Mouse (Mus musculus) testis, adult 2 months (tissue): Measurements from ENCODE around the gene Pgls. TPM values are rescaled to one million over a fixed set of nuclear protein-coding genes. Genes with fewer than 3 reads are reported as not detected.

Experiments
- H3K27ac ChIP-seq: fragments of 200-500 bp; 2 replicates; pipeline ENCODE4 v1.5.1; 2012; ENCODE audit warnings: low read depth, low read length; ENCODE audit not compliant: control insufficient read depth, insufficient read depth
- H3K27me3 ChIP-seq: fragments of 200-500 bp; 2 replicates; pipeline ENCODE4 v1.6.1; 2012; ENCODE audit warnings: mild to moderate bottlenecking, low read length, moderate library complexity; ENCODE audit not compliant: control insufficient read depth, insufficient read depth
- H3K36me3 ChIP-seq: fragments of 200-500 bp; 2 replicates; pipeline ENCODE4 v1.6.1; 2012; ENCODE audit warnings: mild to moderate bottlenecking, low read length; ENCODE audit not compliant: control insufficient read depth, insufficient read depth
- H3K4me1 ChIP-seq: fragments of 200-500 bp; 2 replicates; pipeline ENCODE4 v1.6.1; 2012; ENCODE audit warnings: low read length; ENCODE audit not compliant: control insufficient read depth, insufficient read depth
- H3K4me3 ChIP-seq: fragments of 200-500 bp; 2 replicates; pipeline ENCODE4 v1.5.1; 2012; ENCODE audit warnings: low read depth, mild to moderate bottlenecking, low read length, moderate library complexity, mixed read lengths; ENCODE audit not compliant: control insufficient read depth
- CTCF ChIP-seq: fragments of 200-500 bp; IDR thresholded peaks from 2 replicates; pipeline ENCODE4 v1.5.1; 2012; ENCODE audit warnings: low read depth, mild to moderate bottlenecking, inconsistent platforms, low read length, moderate library complexity; ENCODE audit not compliant: control insufficient read depth, insufficient read depth, insufficient replicate concordance
- POLR2A ChIP-seq: fragments of 200-500 bp; IDR thresholded peaks from 2 replicates; pipeline ENCODE4 v1.6.1; 2012; ENCODE audit warnings: low read depth, mild to moderate bottlenecking, inconsistent platforms, low read length, moderate library complexity; ENCODE audit not compliant: control insufficient read depth
- polyA plus RNA-seq: library from polyadenylated mRNA; depleted of rRNA; stranded (reverse); fragments of >200 nt; gene quantifications from 2 replicates; pipeline ENCODE4 v1.2.3, GENCODE M21; 2012

Gene Pgls
- polyA plus RNA-seq, 1 experiment = 88.4 TPM

DNA sequence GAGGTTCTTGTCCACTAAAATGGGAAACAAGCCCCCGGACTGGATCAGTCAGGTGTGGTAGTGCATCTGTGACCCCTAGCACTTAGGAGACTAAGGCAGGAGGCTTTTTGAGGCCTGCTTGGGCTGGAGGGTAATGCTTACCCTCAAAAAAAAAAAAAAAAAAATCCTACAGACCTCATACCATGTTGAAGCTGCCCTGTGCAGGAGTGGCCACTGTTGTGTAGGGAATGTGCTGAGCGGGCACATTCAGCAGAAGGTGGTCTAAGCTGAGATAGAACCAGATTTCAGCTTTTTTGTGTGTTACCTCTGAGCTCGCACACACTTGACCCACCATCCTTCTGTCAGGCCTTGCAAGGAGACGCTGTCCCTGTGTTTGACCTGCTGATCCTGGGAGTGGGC lies 2.3 kb downstream of the Pgls start:
- H3K4me3 ChIP-seq = no peak overlapping the region
- H3K27ac ChIP-seq = no peak overlapping the region
- H3K36me3 ChIP-seq = no peaks in the 10 kb centered on the region
- H3K4me1 ChIP-seq = peaks cover 13% of the 10 kb centered on the region
- TF ChIP-seq POLR2A (no peak), CTCF (no peak)
- no peaks in the 10 kb centered on the region for H3K27me3 ChIP-seq

DNA sequence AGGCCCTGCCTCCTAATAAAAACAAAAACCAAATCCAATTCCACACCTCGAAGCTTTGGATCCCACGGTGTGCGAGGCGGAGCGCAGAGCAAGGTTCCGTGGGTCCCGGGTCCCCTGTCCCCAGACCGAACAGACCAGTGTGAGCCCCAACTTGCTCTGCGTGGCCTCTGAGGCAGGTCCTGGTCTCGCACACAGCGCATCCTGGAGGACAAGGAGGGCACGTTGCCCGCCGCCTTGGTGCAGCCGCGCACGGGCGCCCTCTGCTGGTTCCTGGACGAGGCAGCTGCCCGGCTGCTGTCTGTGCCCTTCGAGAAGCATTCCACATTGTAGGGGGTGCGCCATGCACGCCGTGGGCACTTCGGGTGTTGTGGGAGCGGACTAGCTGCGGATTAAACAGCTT lies 3.9 kb downstream of the Pgls start:
- Histone ChIP-seq H3K27me3 (no peaks in the 10 kb centered on the region), H3K36me3 (no peaks in the 10 kb centered on the region), H3K4me1 (peaks cover 12% of the 10 kb centered on the region), H3K27ac (no peak overlapping the region), H3K4me3 (no peak overlapping the region; the same call in 1 of the 2 replicates)
- TF ChIP-seq CTCF = peak; percentile 87; the same call in 1 of the 2 replicates
- no peak for TF ChIP-seq POLR2A

- no peak overlapping the region for H3K27ac ChIP-seq
- H3K4me3 ChIP-seq = no peak overlapping the region
- no peaks in the 10 kb centered on the region for H3K27me3 ChIP-seq
- no peaks in the 10 kb centered on the region for H3K36me3 ChIP-seq
- no peak for TF ChIP-seq CTCF
- no peak for TF ChIP-seq POLR2A
- H3K4me1 ChIP-seq = peaks cover 8% of the 10 kb centered on the region
These were observed 4.4 kb downstream of the Pgls start for GRCm38 (mm10) chr8:71596384-71596783.

DNA sequence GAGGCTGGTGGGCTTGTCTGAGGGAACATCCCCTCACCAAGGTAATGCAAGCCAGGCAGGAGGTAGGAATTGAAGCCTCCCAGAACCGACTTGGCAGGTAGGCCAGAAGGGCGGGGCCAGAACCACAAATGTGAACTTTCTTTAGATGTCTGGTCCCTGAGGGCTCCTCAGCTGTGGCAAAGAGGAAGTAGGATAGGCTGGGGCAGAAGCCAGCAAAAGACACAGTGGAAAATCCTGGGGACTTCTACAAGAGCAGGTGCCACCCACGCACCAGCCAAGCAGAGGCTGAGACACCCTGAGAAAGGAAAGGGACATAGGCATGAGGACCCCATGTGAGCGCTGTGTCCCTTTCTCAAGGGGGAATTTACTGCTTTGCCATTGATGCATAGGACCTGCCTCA lies 4.8 kb downstream of the Pgls start:
- H3K36me3 ChIP-seq = no peaks in the 10 kb centered on the region
- H3K27ac ChIP-seq = no peak overlapping the region
- no peak overlapping the region for H3K4me3 ChIP-seq
- peaks cover 6% of the 10 kb centered on the region for H3K4me1 ChIP-seq
- no peak for TF ChIP-seq POLR2A
- no peak for TF ChIP-seq CTCF
- H3K27me3 ChIP-seq = no peaks in the 10 kb centered on the region

GRCm38 (mm10) chr8:71597451-71597850 lies 5.5 kb downstream of the Pgls start, which contains the start of gene Fam129c:
Gene Fam129c (plus strand): TSS chr8:71597648.
- Histone ChIP-seq H3K27me3 (no peaks in the 10 kb centered on the region), H3K36me3 (no peaks in the 10 kb centered on the region), H3K27ac (no peak within 1 kb of the TSS), H3K4me3 (no peak within 1 kb of the TSS), H3K4me1 (peaks cover 10% of the 10 kb centered on the region)
- TF ChIP-seq POLR2A = no peak
- TF ChIP-seq CTCF = no peak

DNA sequence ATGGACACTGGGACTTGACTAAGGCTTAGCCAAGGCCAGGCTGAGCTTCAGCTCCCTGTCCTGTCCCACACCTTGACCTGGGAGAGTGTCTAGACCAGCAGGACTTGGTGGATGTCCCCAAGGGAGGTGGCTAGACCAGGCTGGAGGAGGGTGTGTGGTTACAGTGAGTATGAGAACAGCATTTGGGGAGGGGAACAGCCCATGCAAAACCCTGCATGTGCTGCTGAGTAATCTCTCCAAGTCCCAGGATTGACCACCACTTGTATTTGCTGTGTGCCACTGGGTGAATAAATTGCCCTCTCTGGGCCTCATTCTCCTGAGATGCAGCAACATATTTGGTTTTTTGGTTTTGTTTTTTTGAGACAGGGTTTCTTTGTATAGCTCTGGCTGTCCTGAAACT lies 6.4 kb downstream of the Pgls start:
- TF ChIP-seq POLR2A (no peak), CTCF (no peak)
- Histone ChIP-seq H3K4me1 (peaks cover 10% of the 10 kb centered on the region), H3K36me3 (no peaks in the 10 kb centered on the region), H3K4me3 (no peak overlapping the region), H3K27me3 (no peaks in the 10 kb centered on the region), H3K27ac (no peak overlapping the region)

- H3K36me3 ChIP-seq = no peaks in the 10 kb centered on the region
- H3K27ac ChIP-seq = no peak overlapping the region
- TF ChIP-seq POLR2A (no peak), CTCF (no peak)
- H3K27me3 ChIP-seq = no peaks in the 10 kb centered on the region
- H3K4me3 ChIP-seq = no peak overlapping the region
- peaks cover 10% of the 10 kb centered on the region for H3K4me1 ChIP-seq
These were observed 6.9 kb downstream of the Pgls start for GRCm38 (mm10) chr8:71598841-71599240.
